Mouse (Mus musculus): Measurements from ENCODE around the gene Il31ra.

The Il31ra gene

DNA sequence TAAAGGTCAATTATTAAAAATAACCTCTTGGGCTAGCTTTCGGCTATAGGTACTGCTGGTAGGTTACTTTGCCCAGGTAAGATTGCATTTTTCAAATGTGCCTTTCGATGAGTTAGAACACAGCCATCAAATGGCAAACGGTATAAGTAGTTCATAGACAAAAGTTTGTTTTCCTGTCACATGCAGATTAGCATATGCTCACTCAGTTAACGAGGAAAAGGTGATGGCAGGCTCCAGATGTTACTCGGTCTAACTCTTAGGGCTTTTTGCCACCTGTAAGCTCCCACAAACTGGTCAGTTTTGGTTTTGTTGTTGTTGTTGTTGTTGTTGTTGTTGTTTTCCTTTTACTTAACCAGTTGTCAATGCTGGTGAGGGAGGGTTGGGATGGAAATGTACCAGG, 85.7 kb downstream of the Il31ra start:
- no peak for DNase-seq (ENCODE audit: low read depth, low spot score)

DNA sequence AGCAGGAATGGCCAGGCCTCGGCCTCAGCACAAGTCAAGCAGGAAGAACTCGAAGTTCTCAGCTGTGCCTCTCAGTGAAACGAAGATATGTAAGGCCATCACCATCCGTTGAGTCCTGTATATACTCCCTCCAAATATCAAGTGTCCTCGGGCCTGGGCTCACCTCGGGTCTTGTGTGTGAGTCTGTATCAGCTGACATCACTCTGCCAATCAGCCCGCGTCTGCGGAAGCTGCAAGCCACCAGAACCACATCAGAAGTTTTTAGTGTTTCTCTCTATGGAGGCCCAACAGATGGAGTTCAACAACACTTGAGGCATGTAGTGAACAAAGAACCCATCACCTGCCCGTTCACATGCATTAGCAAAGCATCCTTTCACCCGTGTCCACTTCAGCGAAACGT, 86.5 kb downstream of the Il31ra start:
- DNase-seq (ENCODE audit: low read depth, low spot score) = peak; percentile 85

DNA sequence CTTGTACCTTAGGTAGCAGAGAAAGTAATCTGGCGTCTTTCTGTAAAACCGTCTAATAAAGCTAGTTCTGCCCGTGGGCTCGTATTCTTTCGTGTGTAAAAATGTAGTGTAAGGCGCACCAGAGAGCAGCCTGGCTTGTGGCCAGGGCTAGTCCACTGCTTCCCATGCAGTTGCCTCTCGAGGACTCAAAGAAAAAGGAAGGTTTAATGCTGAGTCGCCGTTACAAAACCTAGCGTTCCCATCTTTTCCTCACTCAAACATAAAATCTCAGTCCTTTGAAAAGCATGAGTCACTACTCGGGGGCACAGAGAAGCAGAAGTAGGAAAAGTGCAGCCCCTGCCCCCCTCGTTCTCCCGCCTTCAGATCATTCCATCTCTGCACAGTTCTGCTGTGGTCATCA, 87.4 kb downstream of the Il31ra start:
- no peak for DNase-seq (ENCODE audit: low read depth, low spot score)

DNA sequence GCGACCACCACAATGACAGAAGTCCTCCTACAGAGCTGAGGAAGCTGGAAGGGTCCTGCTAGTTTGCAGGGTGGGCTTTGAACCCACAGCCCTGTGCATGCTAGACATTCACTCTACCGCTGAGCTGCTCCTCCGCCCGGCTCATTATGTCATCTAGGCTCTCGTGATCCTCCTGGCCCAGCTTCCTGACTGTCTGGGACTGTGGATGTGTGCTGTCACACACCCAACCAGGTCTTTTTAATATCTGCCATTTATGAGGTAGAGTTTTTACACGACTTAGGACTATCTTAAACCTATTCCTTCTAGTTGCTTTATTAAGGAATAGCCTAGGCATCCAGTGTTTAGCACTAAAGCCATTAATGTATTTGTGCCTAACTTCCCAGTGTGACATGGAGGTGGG, 88.7 kb downstream of the Il31ra start:
- no peak for DNase-seq (ENCODE audit: low read depth, low spot score)

DNA sequence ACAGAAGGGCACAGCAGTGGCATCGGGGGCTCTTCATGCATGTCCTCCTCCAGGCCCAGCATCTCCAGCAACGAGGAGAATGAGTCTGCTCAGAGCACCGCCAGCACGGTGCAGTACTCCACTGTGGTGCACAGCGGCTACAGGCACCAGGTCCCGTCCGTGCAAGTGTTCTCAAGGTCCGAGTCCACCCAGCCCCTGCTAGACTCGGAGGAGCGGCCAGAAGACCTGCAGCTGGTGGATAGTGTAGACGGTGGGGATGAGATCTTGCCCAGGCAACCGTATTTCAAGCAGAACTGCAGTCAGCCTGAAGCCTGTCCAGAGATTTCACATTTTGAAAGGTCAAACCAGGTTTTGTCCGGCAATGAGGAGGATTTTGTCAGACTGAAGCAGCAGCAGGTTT, 90.3 kb downstream of the Il31ra start:
- DNase-seq (ENCODE audit: low read depth, low spot score) = no peak

DNA sequence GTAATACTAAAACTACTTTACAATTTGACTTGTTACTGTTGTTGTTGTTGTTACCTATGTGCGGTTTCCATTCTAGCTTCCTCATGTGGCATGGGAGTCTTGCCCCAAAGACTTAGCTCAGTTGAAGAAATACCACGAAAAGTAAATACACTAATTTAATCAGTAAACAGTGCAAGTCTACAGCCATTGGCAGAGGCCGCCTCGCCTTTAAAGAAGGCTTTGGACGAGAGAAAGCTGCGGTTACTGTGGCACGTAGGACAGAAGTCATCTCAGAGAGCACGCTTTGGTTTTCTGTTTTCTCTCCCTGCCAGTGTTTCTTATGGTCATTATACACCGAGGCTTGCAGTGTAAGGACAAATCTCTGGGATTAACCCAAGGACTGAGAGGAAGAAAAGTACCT, 93.7 kb downstream of the Il31ra start:
- DNase-seq (ENCODE audit: low read depth, low spot score) = no peak

DNA sequence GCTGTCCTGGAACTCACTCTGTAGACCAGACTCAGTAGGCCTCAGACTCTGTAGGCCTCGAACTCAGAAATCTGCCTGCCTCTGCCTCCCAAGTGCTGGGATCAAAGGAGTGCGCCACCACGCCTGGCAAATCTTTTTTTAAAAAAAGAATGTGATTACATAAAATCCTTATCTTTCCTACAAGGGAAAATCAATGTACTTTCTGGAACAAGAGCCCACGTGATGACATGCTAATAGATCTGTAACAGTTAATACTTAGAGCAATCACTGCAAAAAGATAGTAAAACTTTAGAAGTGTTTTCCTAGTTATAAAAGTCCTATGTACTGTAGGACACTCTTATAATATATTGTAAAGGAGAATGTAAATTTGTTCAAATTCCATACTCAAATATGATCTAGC, 94.1 kb downstream of the Il31ra start:
- no peak for DNase-seq (ENCODE audit: low read depth, low spot score)

DNA sequence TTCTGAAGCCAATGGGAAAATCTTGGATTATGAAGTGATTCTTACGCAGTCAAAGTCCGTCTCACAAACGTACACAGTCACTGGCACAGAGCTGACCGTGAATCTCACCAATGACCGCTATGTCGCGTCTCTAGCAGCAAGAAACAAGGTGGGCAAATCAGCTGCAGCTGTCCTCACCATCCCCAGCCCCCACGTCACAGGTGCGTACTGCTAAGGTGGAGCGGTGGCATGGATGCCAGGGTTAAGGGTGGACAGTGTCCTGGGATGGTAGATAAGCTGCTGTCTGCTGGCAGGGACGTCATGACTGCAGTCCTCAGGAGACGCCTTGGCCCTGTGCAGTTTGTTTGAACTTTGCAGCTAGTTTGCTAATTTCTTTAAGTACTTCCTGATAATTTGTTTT, 99.6 kb downstream of the Il31ra start:
- no peak for DNase-seq (ENCODE audit: low read depth, low spot score)

DNA sequence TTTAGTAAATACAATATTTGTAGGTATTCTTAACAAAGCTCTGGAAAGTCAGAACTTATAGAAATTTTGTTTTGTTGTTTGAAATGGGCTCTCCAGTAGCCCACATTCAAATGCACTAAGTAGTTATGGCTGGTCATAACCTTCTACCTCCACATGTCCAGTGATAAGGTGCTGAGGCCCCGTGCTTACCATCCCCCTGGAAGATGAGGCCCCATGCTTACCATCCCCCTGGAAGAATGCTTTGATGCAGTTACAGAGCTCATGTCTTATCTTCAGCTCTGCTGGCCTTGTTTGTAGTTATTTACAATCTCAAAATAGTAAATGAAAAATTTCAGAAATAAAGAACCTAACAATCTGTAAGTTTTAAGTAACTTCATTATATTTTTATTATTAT, 101.9 kb downstream of the Il31ra start:
- DNase-seq (ENCODE audit: low read depth, low spot score) = no peak

DNA sequence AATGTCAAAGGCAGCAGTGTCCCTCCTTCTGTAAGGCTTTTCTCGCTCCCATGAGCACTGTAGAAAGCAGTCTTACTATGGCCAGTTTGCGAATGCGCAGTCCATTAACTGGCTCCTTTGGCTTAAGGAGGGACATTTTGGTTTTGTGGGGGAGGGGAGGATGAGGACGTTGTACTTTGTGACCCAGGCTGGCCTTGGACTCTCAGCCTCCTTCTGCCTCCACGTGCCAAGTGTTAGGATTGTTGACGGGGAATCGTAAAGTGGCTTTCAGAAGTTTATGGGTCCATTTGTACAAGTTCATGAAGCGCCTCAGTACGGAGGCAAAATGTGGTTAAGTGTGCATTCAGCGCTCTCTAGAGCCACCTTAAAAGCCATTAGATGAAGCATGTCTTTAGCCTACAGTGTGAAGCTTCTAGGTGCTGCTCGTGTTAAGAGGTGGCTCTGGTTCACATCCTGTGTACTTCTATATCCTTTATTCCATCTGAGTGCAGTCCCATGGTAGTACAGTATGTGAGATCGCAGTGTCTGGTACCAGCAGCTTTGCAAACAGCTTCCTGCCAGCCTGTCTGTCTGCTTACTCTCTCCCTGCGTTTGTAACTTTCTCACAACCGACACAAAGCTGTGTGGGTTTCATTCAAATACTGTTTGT, 102.4 kb downstream of the Il31ra start:
- peak; percentile 36 for DNase-seq (ENCODE audit: low read depth, low spot score)

DNA sequence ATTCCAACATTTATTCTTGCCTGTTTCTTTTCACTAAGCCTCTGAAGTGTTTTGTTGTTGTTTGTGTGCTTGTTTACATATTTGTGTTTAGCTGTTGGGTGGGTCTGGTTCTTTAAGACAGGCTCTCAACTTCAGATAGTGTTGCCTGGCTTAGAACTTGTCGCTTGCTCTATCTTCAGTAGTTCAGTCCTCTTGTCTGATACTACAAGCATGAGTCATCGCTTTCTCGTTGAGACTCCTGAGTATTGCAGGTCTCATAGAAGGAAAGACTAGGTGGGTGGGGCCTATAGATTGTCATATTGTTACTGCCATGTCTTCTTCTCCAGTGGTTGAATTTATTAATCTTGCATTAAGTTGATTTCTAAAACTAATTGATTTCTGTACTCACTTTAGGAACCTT, 104.1 kb downstream of the Il31ra start:
- DNase-seq (ENCODE audit: low read depth, low spot score) = no peak

DNA sequence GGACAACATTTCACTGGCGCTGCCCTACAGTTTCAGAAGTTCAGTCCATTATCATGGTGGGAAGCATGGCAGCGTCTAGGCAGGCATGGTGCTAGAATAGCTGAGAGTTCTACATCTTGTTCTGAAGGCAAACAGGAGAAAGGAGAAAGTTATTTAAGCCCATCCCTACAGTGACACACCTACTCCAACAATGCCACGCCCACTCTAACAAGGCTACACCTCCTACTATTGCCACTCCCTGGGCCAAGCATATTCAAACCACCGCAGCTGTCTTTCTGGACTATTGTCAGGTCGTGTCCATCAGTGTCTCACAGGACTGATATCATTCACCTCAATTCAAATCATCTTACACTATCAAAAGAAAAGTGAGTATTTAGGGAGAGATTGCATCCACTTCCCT, 107.5 kb downstream of the Il31ra start:
- DNase-seq (ENCODE audit: low read depth, low spot score) = no peak

DNA sequence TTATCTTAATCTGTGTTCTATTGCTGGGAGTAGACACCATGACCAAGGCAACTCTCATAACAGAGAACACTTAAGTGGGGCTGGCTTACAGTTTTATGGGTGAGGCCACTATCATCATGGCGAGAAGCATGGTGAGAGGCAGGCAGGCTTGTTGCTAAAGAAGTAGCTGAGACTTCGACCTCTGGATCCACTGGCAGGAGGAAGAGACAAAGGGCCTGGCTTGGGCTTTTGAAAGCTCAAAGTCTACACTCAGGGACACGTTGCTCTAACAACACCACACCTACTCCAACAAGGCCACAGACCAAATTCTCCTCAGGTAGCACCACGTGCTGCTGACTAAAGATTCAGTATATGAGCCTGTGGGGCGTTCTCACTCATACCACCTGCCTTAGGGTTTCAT, 107.9 kb downstream of the Il31ra start:
- no peak for DNase-seq (ENCODE audit: low read depth, low spot score)

DNA sequence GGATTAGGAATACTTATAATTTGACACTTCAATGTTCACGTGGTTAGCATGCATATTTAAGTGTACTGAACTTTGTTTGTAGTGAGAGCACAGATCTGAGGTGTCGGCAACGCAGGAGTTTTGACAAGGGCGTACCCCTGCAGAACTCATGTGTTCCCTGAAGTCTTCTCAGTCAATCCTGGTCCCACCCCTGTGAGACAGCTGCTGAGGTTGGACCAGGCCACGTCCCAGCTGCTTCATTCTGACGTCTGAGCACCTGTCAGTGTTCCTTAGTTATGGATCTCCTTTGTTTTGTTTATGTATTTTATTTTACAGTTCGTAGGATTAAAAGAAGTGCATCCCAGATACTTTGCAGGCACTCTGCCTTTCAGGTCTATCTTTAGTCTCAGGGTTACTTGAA, 111.1 kb downstream of the Il31ra start:
- no peak for DNase-seq (ENCODE audit: low read depth, low spot score)

DNA sequence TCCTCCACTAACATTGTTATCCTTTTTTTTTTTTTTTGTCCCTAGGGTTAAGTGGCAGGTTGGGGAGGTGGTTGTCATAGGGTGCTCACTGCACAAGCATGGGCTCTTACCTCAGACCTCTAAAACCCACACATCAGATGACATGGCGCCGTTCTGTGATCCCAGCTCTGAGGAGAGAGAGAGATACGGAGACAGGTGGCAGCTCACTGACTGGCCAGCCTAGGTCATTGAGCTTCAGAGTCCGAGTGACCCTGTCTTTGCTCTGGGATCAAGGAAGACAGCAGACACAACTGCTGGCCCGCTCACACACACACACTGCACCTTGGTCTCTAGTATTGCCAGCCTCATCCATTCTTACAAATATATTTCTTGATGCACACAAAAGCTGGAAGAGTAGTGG, 111.6 kb downstream of the Il31ra start:
- no peak for DNase-seq (ENCODE audit: low read depth, low spot score)

DNA sequence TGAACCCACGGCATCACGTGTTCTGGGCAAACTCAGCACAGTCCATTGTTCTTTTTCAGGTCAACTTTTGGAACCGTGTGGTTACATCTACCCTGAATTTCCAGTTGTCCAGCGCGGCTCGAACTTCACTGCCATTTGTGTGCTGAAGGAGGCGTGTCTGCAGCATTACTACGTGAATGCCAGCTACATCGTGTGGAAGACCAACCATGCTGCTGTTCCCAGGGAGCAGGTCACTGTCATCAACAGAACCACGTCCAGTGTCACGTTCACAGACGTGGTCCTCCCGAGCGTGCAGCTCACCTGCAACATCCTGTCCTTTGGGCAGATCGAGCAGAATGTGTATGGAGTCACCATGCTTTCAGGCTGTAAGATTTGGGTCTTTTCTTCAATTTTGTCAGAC, 114.2 kb downstream of the Il31ra start:
- DNase-seq (ENCODE audit: low read depth, low spot score) = no peak

DNA sequence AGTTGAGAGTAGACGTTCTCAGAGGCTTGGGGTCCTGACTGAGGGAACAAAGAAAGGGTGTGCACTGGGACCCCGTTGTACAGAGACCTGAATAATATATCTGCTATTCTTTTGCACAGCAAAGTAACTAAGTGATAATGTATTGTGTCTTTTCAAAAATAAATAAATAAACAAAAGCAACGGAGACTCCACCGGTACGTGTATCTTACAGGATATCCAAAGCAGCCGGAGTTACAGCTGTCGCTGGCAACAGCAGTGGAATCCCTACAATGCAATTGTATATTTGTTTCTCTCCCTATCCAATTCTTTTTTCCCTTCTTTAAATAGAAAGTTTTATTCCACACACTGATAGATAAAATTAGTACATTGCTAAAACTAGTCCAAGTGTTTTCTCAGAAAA, 115.1 kb downstream of the Il31ra start:
- DNase-seq (ENCODE audit: low read depth, low spot score) = no peak

DNA sequence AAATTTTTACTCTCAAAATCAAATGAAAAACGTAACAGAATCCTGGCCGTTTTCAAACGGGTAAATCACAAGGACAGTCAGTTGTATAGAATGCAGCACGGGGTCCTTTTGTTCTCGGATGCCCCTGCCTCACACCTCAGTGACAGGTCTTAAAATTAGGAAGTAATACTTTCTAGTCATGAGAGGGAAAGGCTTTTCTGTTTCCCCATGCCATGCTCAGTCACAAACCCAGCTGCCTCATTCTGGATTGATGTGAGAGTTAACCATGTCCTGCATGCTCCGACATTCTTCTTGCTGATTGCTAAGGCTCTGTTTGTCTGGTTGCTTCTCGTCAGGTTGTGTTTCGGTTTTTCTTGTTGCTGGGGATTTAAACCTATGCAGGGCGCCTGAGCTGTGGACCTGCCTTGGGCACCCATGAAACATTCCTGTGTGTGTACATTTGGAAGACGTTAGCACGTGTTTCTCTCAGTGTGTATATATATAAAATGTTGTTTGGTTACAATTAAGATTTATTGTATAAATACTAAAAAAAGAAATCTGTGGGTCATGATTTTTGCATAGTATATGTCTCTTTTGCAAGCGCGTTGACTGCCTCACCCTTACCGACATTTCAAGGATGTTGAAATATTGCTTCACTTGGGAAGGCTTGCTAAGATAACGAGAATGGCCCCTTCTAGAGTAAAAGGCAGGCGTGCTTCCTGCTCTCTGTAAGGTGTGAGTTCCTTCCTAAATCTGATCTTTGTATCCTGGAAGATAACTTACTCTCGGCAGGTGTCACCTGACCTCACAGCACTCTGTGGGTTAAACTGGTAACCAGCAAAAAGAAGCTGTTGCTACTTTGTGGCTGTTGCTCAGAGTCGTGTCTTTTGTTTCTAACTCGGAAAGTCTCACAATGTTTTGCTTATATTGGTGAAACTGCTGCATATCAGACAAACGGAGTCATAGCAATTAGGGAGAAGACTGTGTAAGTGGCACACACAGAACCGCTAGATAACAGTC, 120.1 kb downstream of the Il31ra start:
- DNase-seq (ENCODE audit: low read depth, low spot score) = peak; percentile 54

DNA sequence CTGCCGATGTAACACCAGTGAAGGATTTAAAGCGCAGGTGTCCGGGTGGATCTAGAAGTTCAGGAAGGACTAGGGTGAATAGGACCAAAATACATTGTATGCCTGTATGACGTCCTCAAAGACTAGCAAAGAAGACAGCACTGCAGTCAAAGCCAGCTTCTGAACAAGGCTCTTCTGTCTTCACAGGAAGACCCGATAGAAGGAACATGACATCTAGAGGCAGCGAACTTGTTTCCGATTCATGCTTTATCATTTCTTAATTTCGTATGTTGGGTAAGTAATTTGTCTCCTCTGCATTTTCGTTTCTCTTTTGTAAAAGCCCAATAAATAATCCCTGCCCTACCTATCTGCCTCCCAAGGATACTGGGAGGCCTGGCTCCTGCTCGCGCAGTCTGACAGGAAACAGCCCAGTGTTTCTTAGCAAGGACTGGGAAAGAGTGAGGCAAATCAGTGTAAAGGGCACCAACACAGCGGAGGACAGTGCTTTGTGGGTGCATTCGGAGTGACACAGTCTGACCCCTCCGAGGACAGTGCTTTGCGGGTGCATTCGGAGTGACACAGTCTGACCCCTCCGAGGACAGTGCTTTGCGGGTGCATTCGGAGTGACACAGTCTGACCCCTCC, 121.6 kb downstream of the Il31ra start:
- peak; percentile 62 for DNase-seq (ENCODE audit: low read depth, low spot score)

DNA sequence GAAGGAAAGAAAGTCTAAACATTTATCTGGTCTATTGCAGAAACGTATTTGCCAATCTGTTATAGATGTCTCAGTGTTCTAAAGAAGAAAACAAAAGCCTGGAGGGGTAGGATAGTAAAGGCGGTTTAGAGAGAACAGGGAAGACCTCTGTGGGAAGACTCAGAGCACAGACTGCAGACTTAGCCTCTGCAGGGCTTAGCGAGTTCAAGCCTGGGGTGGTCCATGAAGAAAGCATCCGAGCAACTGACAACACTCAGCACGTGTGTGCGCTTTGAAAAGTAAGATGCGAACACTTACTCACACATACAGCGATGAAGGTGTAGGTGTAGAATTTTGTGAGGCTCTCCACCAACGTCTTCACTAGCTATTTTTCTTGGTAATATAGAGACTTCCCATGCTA, 123.0 kb downstream of the Il31ra start:
- DNase-seq (ENCODE audit: low read depth, low spot score) = no peak
